ENCODE assay signal across 8 mouse cellular contexts in the genomic region with DNA sequence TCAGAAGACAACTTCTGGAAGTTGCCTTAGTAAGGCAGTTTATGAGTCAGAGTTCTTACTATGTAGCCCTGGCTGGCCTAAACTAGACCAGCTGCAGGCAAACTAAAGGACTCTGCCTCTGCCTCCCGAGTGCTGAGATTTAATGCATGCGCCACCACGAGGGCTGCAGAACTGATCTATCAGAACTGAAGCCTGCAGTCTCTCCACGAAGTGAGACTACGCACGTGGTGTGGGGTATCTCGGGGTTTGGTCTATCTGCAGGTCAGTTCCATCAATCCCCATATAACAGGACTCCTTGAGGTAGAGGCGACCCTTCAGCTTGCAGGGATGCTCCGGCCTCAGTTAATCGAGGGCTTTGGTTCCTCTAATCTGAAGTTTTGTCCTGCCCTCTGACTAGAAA. TPM values are rescaled to one million over a fixed set of nuclear protein-coding genes. Genes with fewer than 3 reads are reported as not detected.
DNase-seq lines count a peak whose midpoint lies in the region; ATAC-seq lines count a peak whose summit lies in the region.

No protein-coding gene starts in this region.

- H3K9me3 ChIP-seq in neural tube, embryonic 11.5 days (ENCODE audit: control insufficient read depth, low read length) = no peaks in the 10 kb centered on the region
- no peaks in the 10 kb centered on the region for H3K9me3 ChIP-seq in forebrain, embryonic 14.5 days (replicated peaks; ENCODE audit: control insufficient read depth, low read length)
- no peaks in the 10 kb centered on the region for H3K9me3 ChIP-seq in midbrain, embryonic 12.5 days

- peak overlapping the region; percentile 92 for H3K4me2 ChIP-seq in neural tube, embryonic 11.5 days (ENCODE audit: low read depth)
- peak overlapping the region; percentile 87 for H3K4me2 ChIP-seq in forebrain, embryonic 14.5 days (ENCODE audit: low read length)
- peak overlapping the region; percentile 84 for H3K4me2 ChIP-seq in midbrain, embryonic 12.5 days (replicated peaks)

- WGBS in neural tube, embryonic 11.5 days = 5% methylated on average over 10 of the region's 10 CpGs
- WGBS in forebrain, embryonic 14.5 days = 1% methylated on average over 10 of the region's 10 CpGs
- WGBS in midbrain, embryonic 12.5 days = 1% methylated on average over 10 of the region's 10 CpGs

- no peaks in the 10 kb centered on the region for H3K27me3 ChIP-seq in neural tube, embryonic 11.5 days (ENCODE audit: control insufficient read depth, insufficient read depth, low read length)
- H3K27me3 ChIP-seq in forebrain, embryonic 14.5 days (replicated peaks; ENCODE audit: control insufficient read depth, insufficient read depth, low read length) = no peaks in the 10 kb centered on the region
- H3K27me3 ChIP-seq in midbrain, embryonic 12.5 days = no peaks in the 10 kb centered on the region

- H3K4me3 ChIP-seq in neural tube, embryonic 11.5 days (ENCODE audit: low read depth, low read length) = peak overlapping the region; percentile 70
- H3K4me3 ChIP-seq in forebrain, embryonic 14.5 days (ENCODE audit: low read depth, low read length) = peak overlapping the region; percentile 74
- H3K4me3 ChIP-seq in midbrain, embryonic 12.5 days = peak overlapping the region; percentile 81

- H3K27ac ChIP-seq in neural tube, embryonic 11.5 days (ENCODE audit: low read depth, low read length) = peak overlapping the region; percentile 69; the same call in 1 of the 2 replicates
- peak overlapping the region; percentile 82 for H3K27ac ChIP-seq in forebrain, embryonic 14.5 days (ENCODE audit: low read depth, low read length)
- H3K27ac ChIP-seq in midbrain, embryonic 12.5 days (replicated peaks) = peak overlapping the region; percentile 80; the same call in 1 of the 2 replicates

- ATAC-seq in neural tube, embryonic 11.5 days (ENCODE audit: insufficient read depth, low FRiP score, low TSS enrichment) = peak; percentile 45
- peak; percentile 32 for ATAC-seq in forebrain, embryonic 14.5 days
- ATAC-seq in midbrain, embryonic 12.5 days (ENCODE audit: low FRiP score, low read depth) = peak; percentile 52

- H3K9ac ChIP-seq in neural tube, embryonic 11.5 days (ENCODE audit: low read length) = peak overlapping the region; percentile 83
- peak overlapping the region; percentile 94 for H3K9ac ChIP-seq in forebrain, embryonic 14.5 days (ENCODE audit: low read length)
- H3K9ac ChIP-seq in midbrain, embryonic 12.5 days (replicated peaks) = peak overlapping the region; percentile 89

- peak; percentile 43 for DNase-seq in neural tube, embryonic 11.5 days (ENCODE audit: low spot score)
- DNase-seq in neural tube, embryonic 10.5 days (ENCODE audit: extremely low spot score, low spot score) = no peak
- peak; percentile 67 for DNase-seq in brain, adult 2 months (ENCODE audit: low read depth, low spot score)
- peak; percentile 58 for DNase-seq in forebrain, embryonic 14.5 days (ENCODE audit: low spot score)
- DNase-seq in kidney, postnatal 4 days = peak; percentile 40 to 65
- DNase-seq in yolk sac, embryonic 10.5 days (ENCODE audit: low spot score) = no peak
- no peak for DNase-seq in gastrocnemius, adult 8-10 months (ENCODE audit: low spot score in 2 of 2)

- H3K36me3 ChIP-seq in neural tube, embryonic 11.5 days (ENCODE audit: control insufficient read depth, insufficient read depth, low read length) = no peaks in the 10 kb centered on the region
- peaks cover 3% of the 10 kb centered on the region; the same call in 1 of the 2 replicates for H3K36me3 ChIP-seq in forebrain, embryonic 14.5 days (ENCODE audit: control insufficient read depth, insufficient read depth, low read length)
- 0 out of 2 replicates have a peak, but pooled peaks cover 2% of the 10 kb centered on the region for H3K36me3 ChIP-seq in midbrain, embryonic 12.5 days

- H3K4me1 ChIP-seq in neural tube, embryonic 11.5 days (ENCODE audit: control insufficient read depth, insufficient read depth, low read length) = peaks cover 4% of the 10 kb centered on the region
- peaks cover 9% of the 10 kb centered on the region; the same call in 1 of the 2 replicates for H3K4me1 ChIP-seq in forebrain, embryonic 14.5 days (ENCODE audit: control insufficient read depth, insufficient read depth, low read length)
- peaks cover 14% of the 10 kb centered on the region for H3K4me1 ChIP-seq in midbrain, embryonic 12.5 days

RNA-seq across cellular contexts. Expression of gene Cc2d1b, which starts 0.6 kb away (rescaled TPM):
- 17.5 and 18.1 TPM in 2 replicates for polyA plus RNA-seq in neural tube, embryonic 11.5 days (2014; fragmentation: Nextera tagmentation; extraction: Ambion mirVana)
- 16.5 and 17.3 TPM in 2 replicates for polyA plus RNA-seq in forebrain, embryonic 14.5 days (2014; fragmentation: Nextera tagmentation; extraction: Ambion mirVana)
- polyA plus RNA-seq in midbrain, embryonic 12.5 days (2016; fragmentation: Nextera tagmentation; extraction: Ambion mirVana) = 23.9 and 26.4 TPM in 2 replicates
- total RNA-seq in gastrocnemius, adult 8-10 months (2022) = 10 to 100 TPM; 17.2 to 21.1 (median 19.7) TPM

RNA-seq across cellular contexts. Expression of gene Orc1, which starts 39.9 kb away (rescaled TPM):
- polyA plus RNA-seq in neural tube, embryonic 11.5 days (2014; fragmentation: Nextera tagmentation; extraction: Ambion mirVana) = 15.2 and 16.5 TPM in 2 replicates
- polyA plus RNA-seq in forebrain, embryonic 14.5 days (2014; fragmentation: Nextera tagmentation; extraction: Ambion mirVana) = 3.3 and 3.4 TPM in 2 replicates
- polyA plus RNA-seq in midbrain, embryonic 12.5 days (2016; fragmentation: Nextera tagmentation; extraction: Ambion mirVana) = 10.6 and 11.1 TPM in 2 replicates
- total RNA-seq in gastrocnemius, adult 8-10 months (2022) = not detected

RNA-seq across cellular contexts. Expression of gene Prpf38a, which starts 40.0 kb away (rescaled TPM):
- 114 and 119 TPM in 2 replicates for polyA plus RNA-seq in neural tube, embryonic 11.5 days (2014; fragmentation: Nextera tagmentation; extraction: Ambion mirVana)
- polyA plus RNA-seq in forebrain, embryonic 14.5 days (2014; fragmentation: Nextera tagmentation; extraction: Ambion mirVana) = 97.5 and 110 TPM in 2 replicates
- polyA plus RNA-seq in midbrain, embryonic 12.5 days (2016; fragmentation: Nextera tagmentation; extraction: Ambion mirVana) = 96.0 and 107 TPM in 2 replicates
- 10 to 100 TPM; 10.6 to 13.4 (median 12.6) TPM for total RNA-seq in gastrocnemius, adult 8-10 months (2022)

Comparison
In these comparisons a context has a peak if more than half of its experiments do, and no peak if none do; other contexts are left out.
1. DNase-seq: peak in neural tube, embryonic 11.5 days (single experiment), brain, adult 2 months (single experiment), forebrain, embryonic 14.5 days (single experiment) and kidney, postnatal 4 days (2 of 2); none in neural tube, embryonic 10.5 days (single experiment), yolk sac, embryonic 10.5 days (single experiment) and gastrocnemius, adult 8-10 months (0 of 2).
2. Peak in every context shown above with its lines, with median percentiles within 50 percentile points of each other: ATAC-seq, H3K27ac ChIP-seq, H3K4me2 ChIP-seq, H3K4me3 ChIP-seq and H3K9ac ChIP-seq.